Mouse (Mus musculus): Measurements from ENCODE around the gene Cxcl10. TPM values are rescaled to one million over a fixed set of nuclear protein-coding genes. Genes with fewer than 3 reads are reported as not detected.
A peak's percentile ranks its signal among the peaks of the same experiment; 100 is the strongest.

The Cxcl10 gene
- polyA plus RNA-seq, 1 experiment from 2014 or later: 0.29 TPM

- WGBS: 14% methylated on average over 13 of the region's 13 CpGs
- H3K4me1 ChIP-seq: peaks cover 8% of the 10 kb centered on the region
- no peaks in the 10 kb centered on the region for H3K27me3 ChIP-seq
- no peaks in the 10 kb centered on the region for H3K36me3 ChIP-seq
- no peak overlapping the region for H3K4me3 ChIP-seq
- no peak for ATAC-seq (ENCODE audit: insufficient number of reproducible peaks, insufficient read depth, low FRiP score, low TSS enrichment)
- no peak overlapping the region for H3K4me2 ChIP-seq (replicated peaks)
- no peak overlapping the region for H3K27ac ChIP-seq
- H3K9me3 ChIP-seq: no peaks in the 10 kb centered on the region
- no peak overlapping the region for H3K9ac ChIP-seq
These were observed 36.5 kb downstream of the Cxcl10 start for GRCm38 (mm10) chr5:92312046-92312715.

GRCm38 (mm10) chr5:92309681-92310511, 38.8 kb downstream of the Cxcl10 start, which contains the start of gene Sdad1:
Gene Sdad1 (minus strand): TSS chr5:92310479.
- H3K27me3 ChIP-seq: no peaks in the 10 kb centered on the region
- H3K36me3 ChIP-seq: peaks cover 9% of the 10 kb centered on the region; the same call in 1 of the 2 replicates
- H3K4me2 ChIP-seq (replicated peaks): peak within 1 kb of the TSS; percentile 64
- H3K9me3 ChIP-seq: no peaks in the 10 kb centered on the region
- WGBS: 3% methylated on average over 41 of the region's 41 CpGs
- ATAC-seq (ENCODE audit: insufficient number of reproducible peaks, insufficient read depth, low FRiP score, low TSS enrichment): peak; percentile 91
- peak within 1 kb of the TSS; percentile 52; the same call in 1 of the 2 replicates for H3K27ac ChIP-seq
- peaks cover 8% of the 10 kb centered on the region for H3K4me1 ChIP-seq
- peak within 1 kb of the TSS; percentile 78 for H3K9ac ChIP-seq
- peak within 1 kb of the TSS; percentile 88 for H3K4me3 ChIP-seq

- no peaks in the 10 kb centered on the region for H3K27me3 ChIP-seq
- H3K36me3 ChIP-seq: peaks cover 61% of the 10 kb centered on the region
- no peak overlapping the region for H3K9ac ChIP-seq
- WGBS: 84% methylated on average over 3 of the region's 3 CpGs
- H3K4me2 ChIP-seq (replicated peaks): no peak overlapping the region
- H3K27ac ChIP-seq: no peak overlapping the region
- peaks cover 8% of the 10 kb centered on the region for H3K4me1 ChIP-seq
- no peaks in the 10 kb centered on the region for H3K9me3 ChIP-seq
- no peak overlapping the region for H3K4me3 ChIP-seq
- ATAC-seq (ENCODE audit: insufficient number of reproducible peaks, insufficient read depth, low FRiP score, low TSS enrichment): no peak
These were observed 44.4 kb downstream of the Cxcl10 start for GRCm38 (mm10) chr5:92304291-92304690.

GRCm38 (mm10) chr5:92302149-92302840, 46.4 kb downstream of the Cxcl10 start:
- Histone ChIP-seq H3K36me3 (peaks cover 79% of the 10 kb centered on the region), H3K27me3 (no peaks in the 10 kb centered on the region), H3K4me1 (no peaks in the 10 kb centered on the region), H3K9me3 (no peaks in the 10 kb centered on the region), H3K4me3 (no peak overlapping the region), H3K4me2 (replicated peaks) (no peak overlapping the region), H3K9ac (no peak overlapping the region), H3K27ac (no peak overlapping the region)
- ATAC-seq (ENCODE audit: insufficient number of reproducible peaks, insufficient read depth, low FRiP score, low TSS enrichment): no peak
- 91% methylated on average over 13 of the region's 13 CpGs for WGBS

Other genes with a start within 250 kb of the Cxcl10 start
- 45.7 and 49.3 TPM in 2 replicates for gene Uso1, start 211.0 kb downstream of the Cxcl10 start, polyA plus RNA-seq (2016; fragmentation: Nextera tagmentation; extraction: Ambion mirVana)
- not detected in 2 replicates for gene U90926, start 133.5 kb downstream of the Cxcl10 start, polyA plus RNA-seq (2016; fragmentation: Nextera tagmentation; extraction: Ambion mirVana)
- gene Ppef2, start 92.6 kb downstream of the Cxcl10 start, polyA plus RNA-seq (2016; fragmentation: Nextera tagmentation; extraction: Ambion mirVana): 0.26 and 0.53 TPM in 2 replicates
- gene Naaa, start 70.7 kb downstream of the Cxcl10 start, polyA plus RNA-seq (2016; fragmentation: Nextera tagmentation; extraction: Ambion mirVana): 5.7 TPM in 2 replicates
- gene Sdad1, start 38.4 kb downstream of the Cxcl10 start, polyA plus RNA-seq (2016; fragmentation: Nextera tagmentation; extraction: Ambion mirVana): 42.6 and 44.7 TPM in 2 replicates
- gene Cxcl9, start 20.8 kb downstream of the Cxcl10 start, polyA plus RNA-seq (2016; fragmentation: Nextera tagmentation; extraction: Ambion mirVana): not detected in 2 replicates
- 2.9 and 4.2 TPM in 2 replicates for gene Art3, start 17.1 kb downstream of the Cxcl10 start, polyA plus RNA-seq (2016; fragmentation: Nextera tagmentation; extraction: Ambion mirVana)
- 57.0 and 61.1 TPM in 2 replicates for gene Nup54, start 86.3 kb upstream of the Cxcl10 start, polyA plus RNA-seq (2016; fragmentation: Nextera tagmentation; extraction: Ambion mirVana)
- gene Scarb2, start 157.9 kb upstream of the Cxcl10 start, polyA plus RNA-seq (2016; fragmentation: Nextera tagmentation; extraction: Ambion mirVana): 8.2 and 9.3 TPM in 2 replicates
- gene Fam47e, start 206.2 kb upstream of the Cxcl10 start, polyA plus RNA-seq (2016; fragmentation: Nextera tagmentation; extraction: Ambion mirVana): not detected in 2 replicates